Mouse (Mus musculus): ENCODE data around the gene Bicral. TPM values are rescaled to one million over a fixed set of nuclear protein-coding genes. Genes with fewer than 3 reads are reported as not detected.

Bicral gene
- polyA plus RNA-seq (2014; fragmentation: Nextera tagmentation; extraction: Ambion mirVana) = 6.7 and 8.4 TPM in 2 replicates

GRCm38 (mm10) chr17:46857903-46858748, at the start of gene Bicral:
Bicral (minus strand) TSS chr17:46858482.
- no peaks in the 10 kb centered on the region for H3K36me3 ChIP-seq (ENCODE audit: control insufficient read depth, insufficient read depth, low read length)
- no peaks in the 10 kb centered on the region for H3K9me3 ChIP-seq (ENCODE audit: control insufficient read depth, low read length)
- under 1% methylated on average over 48 of the region's 65 CpGs for WGBS
- peak within 1 kb of the TSS; percentile 100 for H3K27ac ChIP-seq (ENCODE audit: low read depth, low read length)
- peak within 1 kb of the TSS; percentile 100 for H3K9ac ChIP-seq (ENCODE audit: low read length)
- H3K4me3 ChIP-seq (ENCODE audit: low read depth, low read length) = peak within 1 kb of the TSS; percentile 92
- ATAC-seq (ENCODE audit: insufficient read depth, low FRiP score, low TSS enrichment) (peak; percentile 48), DNase-seq (ENCODE audit: low spot score) (peak; percentile 80)
- peak within 1 kb of the TSS; percentile 65 for H3K4me2 ChIP-seq (ENCODE audit: low read depth)
- peaks cover 7% of the 10 kb centered on the region; the same call in 1 of the 2 replicates for H3K4me1 ChIP-seq (ENCODE audit: control insufficient read depth, insufficient read depth, low read length)
- H3K27me3 ChIP-seq (ENCODE audit: control insufficient read depth, insufficient read depth, low read length) = no peaks in the 10 kb centered on the region

GRCm38 (mm10) chr17:46903876-46904490, 45.7 kb upstream of the Bicral start:
- Histone ChIP-seq H3K4me1 (ENCODE audit: control insufficient read depth, insufficient read depth, low read length) (no peaks in the 10 kb centered on the region), H3K9me3 (ENCODE audit: control insufficient read depth, low read length) (no peaks in the 10 kb centered on the region), H3K9ac (ENCODE audit: low read length) (no peak overlapping the region), H3K36me3 (ENCODE audit: control insufficient read depth, insufficient read depth, low read length) (no peaks in the 10 kb centered on the region), H3K27ac (ENCODE audit: low read depth, low read length) (no peak overlapping the region), H3K4me3 (ENCODE audit: low read depth, low read length) (no peak overlapping the region), H3K4me2 (ENCODE audit: low read depth) (no peak overlapping the region), H3K27me3 (ENCODE audit: control insufficient read depth, insufficient read depth, low read length) (no peaks in the 10 kb centered on the region)
- 25% methylated on average over 19 of the region's 19 CpGs for WGBS
- ATAC-seq (ENCODE audit: insufficient read depth, low FRiP score, low TSS enrichment) (no peak), DNase-seq (ENCODE audit: low spot score) (peak; percentile 83)

DNA sequence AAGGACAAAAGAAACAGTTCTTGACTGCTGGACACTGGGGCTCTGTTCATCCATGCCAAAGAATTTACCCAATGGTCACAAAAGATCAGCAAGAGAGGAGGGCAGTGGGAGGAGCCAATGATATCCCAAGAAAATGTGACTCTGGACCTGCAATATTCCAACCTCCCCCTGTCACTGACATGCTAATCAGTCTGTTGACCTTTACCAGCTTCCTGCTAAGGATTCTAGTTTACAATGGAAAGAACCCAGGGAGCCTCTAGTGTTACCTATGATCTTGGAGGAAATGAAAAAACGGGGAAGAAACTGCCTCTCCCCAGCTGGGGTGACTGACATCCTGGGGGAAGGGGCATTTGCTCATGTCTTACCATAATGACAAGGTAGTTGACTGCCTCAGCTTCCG, 42.7 kb upstream of the Bicral start:
- Histone ChIP-seq H3K4me1 (ENCODE audit: control insufficient read depth, insufficient read depth, low read length) (no peaks in the 10 kb centered on the region), H3K9ac (ENCODE audit: low read length) (no peak overlapping the region), H3K27ac (ENCODE audit: low read depth, low read length) (no peak overlapping the region), H3K27me3 (ENCODE audit: control insufficient read depth, insufficient read depth, low read length) (no peaks in the 10 kb centered on the region), H3K36me3 (ENCODE audit: control insufficient read depth, insufficient read depth, low read length) (no peaks in the 10 kb centered on the region), H3K9me3 (ENCODE audit: control insufficient read depth, low read length) (no peaks in the 10 kb centered on the region), H3K4me3 (ENCODE audit: low read depth, low read length) (no peak overlapping the region), H3K4me2 (ENCODE audit: low read depth) (no peak overlapping the region)
- ATAC-seq (ENCODE audit: insufficient read depth, low FRiP score, low TSS enrichment) = no peak
- WGBS = 54% methylated on average over 2 of the region's 2 CpGs
- no peak for DNase-seq (ENCODE audit: low spot score)

- Histone ChIP-seq H3K4me3 (ENCODE audit: low read depth, low read length) (no peak overlapping the region), H3K4me1 (ENCODE audit: control insufficient read depth, insufficient read depth, low read length) (peaks cover 7% of the 10 kb centered on the region), H3K27me3 (ENCODE audit: control insufficient read depth, insufficient read depth, low read length) (no peaks in the 10 kb centered on the region), H3K27ac (ENCODE audit: low read depth, low read length) (peak overlapping the region; percentile 30; the same call in 1 of the 2 replicates), H3K9me3 (ENCODE audit: control insufficient read depth, low read length) (no peaks in the 10 kb centered on the region), H3K4me2 (ENCODE audit: low read depth) (no peak overlapping the region), H3K36me3 (ENCODE audit: control insufficient read depth, insufficient read depth, low read length) (no peaks in the 10 kb centered on the region), H3K9ac (ENCODE audit: low read length) (no peak overlapping the region)
- DNase-seq (ENCODE audit: low spot score) (peak; percentile 33), ATAC-seq (ENCODE audit: insufficient read depth, low FRiP score, low TSS enrichment) (no peak)
- 38% methylated on average over 13 of the region's 13 CpGs for WGBS
Observed at GRCm38 (mm10) chr17:46897221-46897950, 39.1 kb upstream of the Bicral start.

GRCm38 (mm10) chr17:46895426-46895825, 37.1 kb upstream of the Bicral start:
- WGBS = 96% methylated on average over 9 of the region's 9 CpGs
- H3K27ac ChIP-seq (ENCODE audit: low read depth, low read length) = no peak overlapping the region
- no peak overlapping the region for H3K4me3 ChIP-seq (ENCODE audit: low read depth, low read length)
- H3K4me1 ChIP-seq (ENCODE audit: control insufficient read depth, insufficient read depth, low read length) = peaks cover 20% of the 10 kb centered on the region
- ATAC-seq (ENCODE audit: insufficient read depth, low FRiP score, low TSS enrichment) (no peak), DNase-seq (ENCODE audit: low spot score) (no peak)
- H3K4me2 ChIP-seq (ENCODE audit: low read depth) = no peak overlapping the region
- H3K27me3 ChIP-seq (ENCODE audit: control insufficient read depth, insufficient read depth, low read length) = no peaks in the 10 kb centered on the region
- no peaks in the 10 kb centered on the region for H3K36me3 ChIP-seq (ENCODE audit: control insufficient read depth, insufficient read depth, low read length)
- no peaks in the 10 kb centered on the region for H3K9me3 ChIP-seq (ENCODE audit: control insufficient read depth, low read length)
- no peak overlapping the region for H3K9ac ChIP-seq (ENCODE audit: low read length)

GRCm38 (mm10) chr17:46890843-46891594, 32.7 kb upstream of the Bicral start:
- no peaks in the 10 kb centered on the region for H3K9me3 ChIP-seq (ENCODE audit: control insufficient read depth, low read length)
- 2% methylated on average over 64 of the region's 64 CpGs for WGBS
- no peaks in the 10 kb centered on the region for H3K27me3 ChIP-seq (ENCODE audit: control insufficient read depth, insufficient read depth, low read length)
- peak; percentile 24 for DNase-seq (ENCODE audit: low spot score)
- H3K4me3 ChIP-seq (ENCODE audit: low read depth, low read length) = peak overlapping the region; percentile 94
- peak overlapping the region; percentile 79 for H3K27ac ChIP-seq (ENCODE audit: low read depth, low read length)
- peak overlapping the region; percentile 99 for H3K4me2 ChIP-seq (ENCODE audit: low read depth)
- no peaks in the 10 kb centered on the region for H3K36me3 ChIP-seq (ENCODE audit: control insufficient read depth, insufficient read depth, low read length)
- ATAC-seq (ENCODE audit: insufficient read depth, low FRiP score, low TSS enrichment) = peak; percentile 26
- H3K9ac ChIP-seq (ENCODE audit: low read length) = peak overlapping the region; percentile 96
- peaks cover 20% of the 10 kb centered on the region for H3K4me1 ChIP-seq (ENCODE audit: control insufficient read depth, insufficient read depth, low read length)

DNA sequence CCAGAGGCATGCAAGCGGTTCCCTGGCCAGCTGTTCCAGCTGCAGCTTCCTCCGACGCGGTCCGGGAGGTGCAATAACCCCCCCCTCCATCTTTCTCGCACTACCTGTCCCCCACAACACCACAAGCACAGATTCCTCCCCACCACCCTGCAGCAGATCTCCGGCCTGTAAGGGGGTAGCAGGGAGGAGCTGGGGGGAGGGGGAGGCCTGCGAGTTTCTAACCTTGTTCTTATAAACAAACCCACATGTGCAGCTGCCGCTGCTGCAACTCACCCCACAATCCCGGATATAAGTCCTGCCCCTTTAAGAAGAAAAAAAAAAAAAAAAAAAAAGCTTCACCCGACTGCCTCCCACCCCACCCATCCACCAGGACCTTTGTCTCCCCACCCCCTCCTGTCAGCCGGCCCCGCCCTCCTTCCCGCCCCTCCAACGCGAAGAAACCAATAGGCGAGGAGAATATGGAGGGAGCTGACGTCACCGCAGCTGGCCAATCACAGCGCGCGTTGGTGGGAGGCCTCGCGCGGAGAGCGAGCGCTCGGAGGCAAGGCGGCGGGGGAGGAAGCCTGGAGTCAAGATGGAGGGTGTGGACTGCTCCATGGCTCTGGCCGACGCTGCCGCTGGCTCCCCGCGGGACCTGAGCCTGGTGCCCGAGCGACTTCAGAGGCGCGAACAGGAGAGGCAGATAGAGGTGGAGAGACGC, 32.0 kb upstream of the Bicral start, which contains the start of gene Tbcc:
Gene Tbcc (plus strand): TSS at position 569 of the 700 bp plus-strand sequence.
- peak within 1 kb of the TSS; percentile 90 for H3K27ac ChIP-seq (ENCODE audit: low read depth, low read length)
- ATAC-seq (ENCODE audit: insufficient read depth, low FRiP score, low TSS enrichment) (peak; percentile 90), DNase-seq (ENCODE audit: low spot score) (peak; percentile 98)
- WGBS = under 1% methylated on average over 40 of the region's 40 CpGs
- H3K4me1 ChIP-seq (ENCODE audit: control insufficient read depth, insufficient read depth, low read length) = peaks cover 20% of the 10 kb centered on the region
- H3K4me3 ChIP-seq (ENCODE audit: low read depth, low read length) = peak within 1 kb of the TSS; percentile 94
- peak within 1 kb of the TSS; percentile 96 for H3K9ac ChIP-seq (ENCODE audit: low read length)
- no peaks in the 10 kb centered on the region for H3K36me3 ChIP-seq (ENCODE audit: control insufficient read depth, insufficient read depth, low read length)
- no peaks in the 10 kb centered on the region for H3K27me3 ChIP-seq (ENCODE audit: control insufficient read depth, insufficient read depth, low read length)
- no peaks in the 10 kb centered on the region for H3K9me3 ChIP-seq (ENCODE audit: control insufficient read depth, low read length)
- peak within 1 kb of the TSS; percentile 99 for H3K4me2 ChIP-seq (ENCODE audit: low read depth)
